Mouse (Mus musculus): ENCODE measurements around the gene Hist1h4f.
"Not testable (repeated sequence)": the region's sequence is repeated elsewhere in the genome, so short reads cannot be mapped to it uniquely, and the experiment has no call there.

The Hist1h4f gene

GRCm38 (mm10) chr13:23576351-23576881 is 25.0 kb upstream of the Hist1h4f start:
- DNase-seq (ENCODE audit: low read depth, low spot score), result no peak

- DNase-seq (ENCODE audit: low read depth, low spot score), result not testable (repeated sequence)
Observed at GRCm38 (mm10) chr13:23575864-23576313, 24.4 kb upstream of the Hist1h4f start.

- DNase-seq (ENCODE audit: low read depth, low spot score), result peak; percentile 77
Observed at GRCm38 (mm10) chr13:23575271-23575851, 23.9 kb upstream of the Hist1h4f start, which contains the start of gene Hist1h3d. Gene Hist1h3d, plus strand, starts transcription at chr13:23575763.

- not testable (repeated sequence) for DNase-seq (ENCODE audit: low read depth, low spot score)
Observed at GRCm38 (mm10) chr13:23574546-23575170, 23.2 kb upstream of the Hist1h4f start.

- peak; percentile 98 for DNase-seq (ENCODE audit: low read depth, low spot score)
Observed at GRCm38 (mm10) chr13:23573898-23574524, 22.6 kb upstream of the Hist1h4f start, which contains the start of the genes Hist1h2bf and Hist1h2ad. Gene Hist1h2bf, minus strand, starts transcription at chr13:23574196. Gene Hist1h2ad, plus strand, starts transcription at chr13:23574381.

GRCm38 (mm10) chr13:23573034-23573897 is 21.8 kb upstream of the Hist1h4f start:
- not testable (repeated sequence) for DNase-seq (ENCODE audit: low read depth, low spot score)

GRCm38 (mm10) chr13:23572218-23573033 is 21.0 kb upstream of the Hist1h4f start:
- DNase-seq (ENCODE audit: low read depth, low spot score), result no peak

GRCm38 (mm10) chr13:23571504-23572217 is 20.2 kb upstream of the Hist1h4f start:
- DNase-seq (ENCODE audit: low read depth, low spot score), result not testable (repeated sequence)

- DNase-seq (ENCODE audit: low read depth, low spot score), result peak; percentile 96
Observed at GRCm38 (mm10) chr13:23571022-23571503, 19.6 kb upstream of the Hist1h4f start, which contains the start of the genes Hist1h2ae and Hist1h2bg. Gene Hist1h2ae, minus strand, starts transcription at chr13:23571220. Gene Hist1h2bg, plus strand, starts transcription at chr13:23571396.

- not testable (repeated sequence) for DNase-seq (ENCODE audit: low read depth, low spot score)
Observed at GRCm38 (mm10) chr13:23570261-23571021, 19.0 kb upstream of the Hist1h4f start.

- no peak for DNase-seq (ENCODE audit: low read depth, low spot score)
Observed at GRCm38 (mm10) chr13:23564482-23564881, 13.0 kb upstream of the Hist1h4f start.

- DNase-seq (ENCODE audit: low read depth, low spot score), result peak; percentile 69
Observed at GRCm38 (mm10) chr13:23562699-23563462, 11.4 kb upstream of the Hist1h4f start.

- peak; percentile 98 for DNase-seq (ENCODE audit: low read depth, low spot score)
Observed at GRCm38 (mm10) chr13:23561883-23562659, 10.6 kb upstream of the Hist1h4f start, which contains the start of gene Hist1h3e. Gene Hist1h3e, minus strand, starts transcription at chr13:23562369.

- DNase-seq (ENCODE audit: low read depth, low spot score), result not testable (repeated sequence)
Observed at GRCm38 (mm10) chr13:23561531-23561882, 10.1 kb upstream of the Hist1h4f start.

GRCm38 (mm10) chr13:23560699-23561098 is 9.3 kb upstream of the Hist1h4f start:
- DNase-seq (ENCODE audit: low read depth, low spot score), result not testable (repeated sequence)

GRCm38 (mm10) chr13:23556906-23557305 is 5.5 kb upstream of the Hist1h4f start:
- no peak for DNase-seq (ENCODE audit: low read depth, low spot score)

GRCm38 (mm10) chr13:23555839-23556416 is 4.5 kb upstream of the Hist1h4f start:
- DNase-seq (ENCODE audit: low read depth, low spot score), result peak; percentile 86

Measured in brain, embryonic 18.5 days (tissue).